In genomic region chr3:69156484-69156883, GRCm38 (mm10) we compare ENCODE assay signal across 9 mouse cellular contexts. TPM values are rescaled to one million over a fixed set of nuclear protein-coding genes. Genes with fewer than 3 reads are reported as not detected.
DNase-seq lines count a peak whose midpoint lies in the region; ATAC-seq and TF ChIP-seq lines count a peak whose summit lies in the region.
"Had no signal": no experiment of that assay in that cellular context is flagged by ENCODE, and none has a peak within 500 bp of the region (broad histone marks: within the 10 kb centered on the region; RNA-seq: fewer than 3 reads in every experiment).

No protein-coding gene starts in this region.

- DNase-seq in heart, adult 11 months, result peak; percentile 98
- DNase-seq in heart, postnatal 4 days, result no peak
- peak; percentile 75 to 79 for DNase-seq in CD8-positive naive resting alpha-beta T cell, adult 2 months (ENCODE audit: low read depth in 2 of 2, low spot score in 2 of 2)
- DNase-seq in induced T-regulatory cell, adult 2 months (ENCODE audit: low read depth), result peak; percentile 92
- no peak for DNase-seq in right cerebral cortex, postnatal 25 days
- DNase-seq in right cerebral cortex, postnatal 36 days (ENCODE audit: low spot score in 2 of 2), result no peak

- H3K4me2 ChIP-seq in hindbrain, embryonic 13.5 days, result no peak overlapping the region
- H3K4me2 ChIP-seq: limb, embryonic 15.5 days had no signal

- no peaks in the 10 kb centered on the region for H3K27me3 ChIP-seq in small intestine, adult 2 months (ENCODE audit: control insufficient read depth, insufficient read depth, low read length)
- no peaks in the 10 kb centered on the region for H3K27me3 ChIP-seq in hindbrain, embryonic 13.5 days
- H3K27me3 ChIP-seq: limb, embryonic 15.5 days had no signal

- no peaks in the 10 kb centered on the region for H3K9me3 ChIP-seq in hindbrain, embryonic 13.5 days
- H3K9me3 ChIP-seq: limb, embryonic 15.5 days had no signal

- H3K4me1 ChIP-seq in small intestine, adult 2 months (ENCODE audit: control insufficient read depth, insufficient read depth, insufficient read length, low read length), result peaks cover 3% of the 10 kb centered on the region
- H3K4me1 ChIP-seq in hindbrain, embryonic 13.5 days (replicated peaks), result no peaks in the 10 kb centered on the region
- H3K4me1 ChIP-seq: limb, embryonic 15.5 days had no signal

- ATAC-seq in hindbrain, embryonic 13.5 days (ENCODE audit: low FRiP score), result no peak

- TF ChIP-seq POLR2A in small intestine, adult 2 months (IDR thresholded peaks at IDR 0.05; ENCODE audit: low read depth, low read length), result no peak

- no peaks in the 10 kb centered on the region for H3K36me3 ChIP-seq in small intestine, adult 2 months (ENCODE audit: control insufficient read depth, insufficient read depth, low read length)
- no peaks in the 10 kb centered on the region for H3K36me3 ChIP-seq in hindbrain, embryonic 13.5 days
- H3K36me3 ChIP-seq: limb, embryonic 15.5 days had no signal

- WGBS in small intestine, adult 2 months, result 67% methylated on average over 13 of the region's 13 CpGs
- 85% methylated on average over 13 of the region's 13 CpGs for WGBS in hindbrain, embryonic 13.5 days

- no peak for TF ChIP-seq CTCF in small intestine, adult 2 months (IDR thresholded peaks at IDR 0.05; ENCODE audit: extremely low read depth, insufficient read length, insufficient replicate concordance, low read depth, low read length)

- no peak overlapping the region for H3K4me3 ChIP-seq in small intestine, adult 2 months (ENCODE audit: low read depth, low read length)
- no peak overlapping the region for H3K4me3 ChIP-seq in hindbrain, embryonic 13.5 days
- H3K4me3 ChIP-seq: limb, embryonic 15.5 days had no signal

- H3K9ac ChIP-seq in hindbrain, embryonic 13.5 days, result no peak overlapping the region
- H3K9ac ChIP-seq: limb, embryonic 15.5 days had no signal

- peak overlapping the region; percentile 66 for H3K27ac ChIP-seq in small intestine, adult 2 months (ENCODE audit: insufficient read depth, low read depth, low read length)
- H3K27ac ChIP-seq in hindbrain, embryonic 13.5 days, result no peak overlapping the region
- H3K27ac ChIP-seq: limb, embryonic 15.5 days had no signal

RNA-seq across cellular contexts. Expression of gene Kpna4, which starts 29.6 kb away (rescaled TPM):
- total RNA-seq in heart, postnatal 4 days (2021), result 10 to 100 TPM; 56.0 to 60.5 TPM
- 2.0 and 4.6 TPM in 2 replicates for polyA plus RNA-seq in small intestine, adult 2 months (2012; rRNA removed)
- polyA plus RNA-seq in hindbrain, embryonic 13.5 days (2015; fragmentation: Nextera tagmentation; extraction: Ambion mirVana), result 34.6 and 37.7 TPM in 2 replicates

Comparison
In these comparisons a context has a peak if more than half of its experiments do, and no peak if none do; other contexts are left out.
1. DNase-seq: peak in heart, adult 11 months (single experiment), CD8-positive naive resting alpha-beta T cell, adult 2 months (2 of 2) and induced T-regulatory cell, adult 2 months (single experiment); none in heart, postnatal 4 days (single experiment), right cerebral cortex, postnatal 25 days (single experiment) and right cerebral cortex, postnatal 36 days (0 of 2).